Mouse (Mus musculus) heart, postnatal 4 days (tissue): ENCODE measurements around the gene Nlrp3. TPM values are rescaled to one million over a fixed set of nuclear protein-coding genes. Genes with fewer than 3 reads are reported as not detected.

Experiments used
- DNase-seq: peaks from one replicate; pipeline ENCODE4 v3.0.0; 2021
- total RNA-seq, 2 experiments: library from RNA; stranded (reverse); gene quantifications; 2 replicates each; pipeline ENCODE4 v1.2.3; 2021

Gene Nlrp3
- total RNA-seq: under 1 TPM; 0.18 to 0.31 TPM

DNA sequence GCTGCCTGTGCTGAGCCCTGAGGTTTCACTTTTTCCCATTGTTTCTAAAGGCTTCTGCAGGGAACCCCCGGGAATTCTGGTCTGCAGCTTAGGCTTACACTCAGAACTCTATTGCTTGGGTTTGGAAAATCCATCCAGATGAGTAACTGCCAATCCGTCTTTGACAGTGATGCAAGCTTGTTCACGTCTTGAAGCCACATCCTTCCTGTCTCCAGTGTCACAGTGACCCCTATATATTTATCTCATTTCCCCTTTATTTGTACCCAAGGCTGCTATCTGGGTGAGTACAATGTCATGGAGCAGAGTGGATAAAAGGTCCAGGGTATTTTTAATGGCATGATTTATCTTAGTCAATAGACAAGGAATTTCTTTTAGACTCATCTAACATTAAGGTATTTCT is at the start of gene Nlrp3:
Gene Nlrp3 (plus strand): TSS at position 245 of the 400 bp plus-strand sequence.
- DNase-seq: no peak

DNA sequence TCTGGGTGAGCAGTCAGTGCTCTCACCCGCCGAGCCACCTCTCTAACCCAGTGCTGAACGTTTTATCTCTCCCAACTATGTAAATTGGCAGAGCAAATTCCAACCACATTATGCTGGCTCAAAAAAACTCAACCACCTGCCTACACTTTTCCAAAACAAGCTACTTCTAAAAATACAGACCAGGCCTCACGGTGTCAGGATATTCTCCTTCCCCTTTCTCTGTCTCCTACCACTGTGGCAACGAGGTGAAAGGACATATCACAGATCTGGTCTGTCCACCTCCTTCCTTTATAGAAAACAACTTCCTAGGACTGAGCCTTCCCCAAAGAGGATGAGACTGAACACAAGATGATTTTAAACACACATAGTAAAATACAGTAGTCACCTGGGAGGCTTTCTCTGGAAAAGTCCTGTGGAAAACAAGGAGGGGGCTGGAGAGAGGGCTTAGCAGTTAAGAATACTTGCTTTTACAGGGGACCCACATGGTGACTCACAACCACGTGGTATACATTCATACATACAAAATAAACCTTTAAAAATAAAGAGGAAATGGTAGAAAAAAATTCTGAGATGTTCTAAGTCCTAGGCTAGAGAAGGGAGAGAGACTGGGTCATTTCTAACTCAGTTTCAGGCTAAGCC is 44.6 kb upstream of the Nlrp3 start:
- no peak for DNase-seq

GRCm38 (mm10) chr11:59497747-59498146 is 43.6 kb upstream of the Nlrp3 start:
- no peak for DNase-seq

DNA sequence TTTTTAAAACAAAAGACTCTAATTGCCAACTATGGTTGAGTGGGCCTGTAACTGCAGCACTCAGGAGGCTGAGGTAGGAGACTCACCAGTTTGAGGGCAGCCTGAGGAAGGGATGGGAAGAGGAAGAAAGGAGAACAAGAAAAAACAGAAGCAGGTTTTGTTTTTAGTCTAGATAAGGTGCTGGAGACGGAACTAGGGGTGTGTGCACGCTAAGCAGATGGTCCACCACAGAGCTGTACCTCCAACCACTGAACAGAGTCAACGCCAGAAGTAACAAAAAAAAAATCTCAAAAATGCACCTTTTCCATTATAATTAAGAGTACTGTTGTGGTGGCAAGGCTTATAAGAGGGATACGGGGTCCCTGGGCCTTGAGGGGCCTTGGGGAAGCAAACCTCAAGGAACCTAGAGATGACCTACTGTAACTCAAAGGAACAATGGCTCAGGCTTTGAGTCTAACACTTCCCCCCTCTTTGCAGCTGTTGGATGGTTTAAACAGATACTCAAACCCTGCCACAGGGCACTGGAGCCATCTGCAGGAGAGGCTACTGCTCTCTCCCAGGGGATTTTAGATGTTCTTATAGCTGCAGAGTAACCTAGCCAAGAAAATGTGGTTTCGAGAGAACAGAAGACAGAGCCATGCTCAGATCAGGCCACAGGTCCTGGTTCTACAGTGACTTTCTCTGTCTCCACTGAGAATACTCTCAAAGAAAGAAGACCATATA is 39.2 kb upstream of the Nlrp3 start:
- DNase-seq: no peak

DNA sequence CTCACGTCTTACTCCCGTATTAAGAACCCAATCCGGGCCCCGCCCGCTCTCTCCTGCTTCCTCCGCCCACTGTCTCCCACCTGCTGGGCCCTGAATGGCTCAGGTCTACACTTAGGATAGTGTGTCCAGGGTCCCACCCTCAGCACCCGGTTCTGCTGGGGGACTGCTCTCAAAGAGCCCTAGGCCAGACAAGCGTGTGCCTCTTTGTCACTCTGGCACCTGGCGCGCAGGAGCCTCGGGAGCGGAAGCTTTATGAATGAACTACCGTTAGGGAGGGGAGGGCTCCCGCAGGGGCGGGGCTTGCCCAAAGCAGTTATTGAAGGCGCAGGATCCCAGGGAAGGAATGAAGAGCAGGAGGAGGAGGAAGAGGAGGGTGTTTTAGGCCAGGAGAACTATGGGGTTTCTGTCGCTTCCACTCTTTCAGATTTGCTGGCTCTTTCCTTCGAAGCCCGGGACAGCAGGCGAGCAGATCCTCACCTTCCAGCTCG is 36.0 kb upstream of the Nlrp3 start:
- DNase-seq: peak; percentile 56

GRCm38 (mm10) chr11:59505839-59506712 is 35.3 kb upstream of the Nlrp3 start:
- peak; percentile 93 for DNase-seq

DNA sequence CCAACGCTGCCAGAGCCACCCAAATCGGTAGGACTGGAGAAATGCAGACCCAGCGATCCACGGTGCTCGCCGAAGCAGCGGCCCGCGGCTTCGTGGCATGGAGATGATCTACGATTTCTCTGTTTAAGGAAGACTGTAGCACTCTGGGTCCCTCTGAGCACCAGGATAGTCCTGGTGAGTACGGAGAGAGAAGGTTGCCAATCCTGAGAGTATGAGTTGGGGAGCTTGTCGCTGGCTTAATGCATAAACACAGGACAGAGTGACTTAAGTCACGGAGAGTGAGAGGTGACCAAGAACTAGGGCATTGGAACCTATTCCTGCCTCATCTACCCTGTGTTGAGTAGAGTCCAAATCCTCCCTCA is 34.7 kb upstream of the Nlrp3 start:
- no peak for DNase-seq

DNA sequence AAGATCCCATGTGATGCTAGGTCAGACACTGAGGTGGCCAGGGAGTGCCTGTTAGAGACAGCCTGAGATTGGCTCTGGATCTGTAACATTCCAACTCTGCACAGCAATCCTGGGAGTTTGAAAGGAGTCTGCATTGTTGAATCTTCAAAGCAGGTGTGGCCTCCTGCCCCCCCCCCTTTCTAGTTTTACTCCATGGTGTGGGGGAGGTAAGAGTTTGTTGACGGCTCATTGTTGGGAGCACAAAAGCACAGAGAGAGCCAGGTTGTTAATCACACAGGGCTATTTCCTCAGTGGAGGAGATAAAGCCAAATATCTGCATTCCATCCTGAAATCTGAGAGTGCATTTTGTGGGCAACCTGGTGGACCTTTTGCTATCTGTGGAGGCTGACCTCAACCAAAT is 29.8 kb upstream of the Nlrp3 start:
- no peak for DNase-seq

DNA sequence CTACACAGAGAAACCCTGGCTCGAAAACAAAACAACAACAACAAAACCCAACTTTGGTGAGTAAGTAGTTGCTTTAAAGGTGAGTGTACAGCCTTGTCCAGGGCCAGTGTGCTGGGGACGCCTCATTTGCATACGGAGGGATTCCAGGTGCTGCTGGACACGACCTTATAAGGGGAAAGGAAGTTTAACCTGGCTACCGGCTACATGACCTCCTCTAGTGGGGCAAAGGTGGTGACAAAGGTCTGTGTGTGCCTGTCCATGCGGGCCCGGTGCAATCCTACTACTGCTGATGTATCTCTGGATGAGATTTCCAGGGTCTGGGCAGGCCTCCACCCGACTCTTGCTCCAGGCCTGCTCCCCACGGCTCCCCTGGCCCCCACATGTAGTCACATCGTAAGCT is 28.6 kb upstream of the Nlrp3 start:
- DNase-seq: no peak

GRCm38 (mm10) chr11:59513556-59513955 is 27.8 kb upstream of the Nlrp3 start:
- no peak for DNase-seq

GRCm38 (mm10) chr11:59514381-59514780 is 27.0 kb upstream of the Nlrp3 start:
- DNase-seq: no peak

DNA sequence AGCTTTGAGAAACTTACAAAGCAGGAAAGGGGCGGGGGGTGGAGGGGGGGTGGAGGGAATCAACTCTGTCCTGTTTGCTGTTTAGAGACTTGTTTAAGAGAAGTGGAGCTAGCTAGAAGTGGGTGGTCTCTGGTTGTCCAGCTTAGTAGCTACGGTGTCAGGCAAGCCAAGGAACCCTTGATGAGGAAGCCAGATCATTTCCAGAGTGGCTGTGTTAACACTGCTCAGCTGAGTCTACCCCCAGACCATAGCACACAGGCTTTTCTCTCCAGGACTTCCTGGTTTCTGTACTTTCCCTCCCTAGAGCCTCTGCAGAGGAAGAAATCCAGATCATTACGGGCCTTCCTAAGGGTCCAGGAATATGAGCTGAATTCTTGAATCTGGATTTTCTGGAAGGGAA is 26.6 kb upstream of the Nlrp3 start:
- DNase-seq: no peak

DNA sequence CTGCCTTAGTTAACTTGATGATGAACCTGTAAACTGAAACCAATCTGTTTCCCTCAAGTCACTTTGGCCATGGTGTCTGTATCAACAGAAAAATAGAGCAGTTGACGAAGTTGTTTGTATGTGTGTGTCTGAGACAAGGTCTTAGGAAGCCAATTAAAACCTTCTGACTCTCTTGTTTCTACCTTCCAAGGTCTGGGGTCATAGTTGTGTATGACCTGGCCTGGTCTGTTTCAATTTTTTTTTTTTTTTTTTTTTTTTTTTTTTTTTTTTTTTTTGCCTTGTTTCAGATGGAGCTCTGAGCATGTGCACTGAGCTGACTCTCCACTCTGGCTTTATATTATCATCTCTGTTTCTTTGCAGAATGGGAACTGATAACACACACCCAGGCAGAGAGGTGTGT is 23.9 kb upstream of the Nlrp3 start:
- no peak for DNase-seq

- DNase-seq: peak; percentile 22
These were observed 23.1 kb upstream of the Nlrp3 start for GRCm38 (mm10) chr11:59518226-59518625.

DNA sequence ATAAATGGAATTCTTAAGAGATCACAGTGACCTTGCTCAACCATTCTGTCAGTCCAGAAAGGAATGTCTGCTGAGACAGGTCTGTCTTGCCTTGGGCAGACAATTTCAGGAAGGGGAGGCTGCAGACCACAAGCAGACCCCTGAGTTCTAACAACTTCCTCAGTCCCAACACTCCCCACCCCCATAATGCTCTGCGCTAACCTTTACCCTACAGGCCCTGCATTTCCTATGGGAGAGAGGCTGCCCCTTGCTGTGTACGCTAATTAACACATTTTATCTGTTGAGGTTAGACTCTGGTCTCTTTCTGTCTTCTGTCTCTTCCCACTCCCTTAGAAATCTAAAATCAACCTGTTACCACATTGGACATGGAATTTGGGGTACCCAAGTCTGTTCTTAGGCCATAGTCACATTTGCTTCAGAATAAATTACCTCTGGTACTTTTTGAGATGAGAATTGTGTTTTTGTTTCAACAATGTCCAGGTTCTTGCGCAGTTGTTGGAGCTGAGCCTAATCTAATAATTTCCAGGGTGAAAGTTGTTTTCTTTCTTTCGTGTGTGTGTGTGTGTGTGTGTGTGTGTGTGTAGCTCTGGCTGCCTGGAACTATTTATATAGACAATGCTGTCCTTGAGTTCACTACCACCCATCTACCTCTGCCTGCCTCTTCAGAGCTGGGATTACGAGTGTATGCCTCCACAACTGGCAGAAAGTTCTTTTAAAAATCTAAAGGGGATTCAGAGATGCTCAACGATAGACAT is 21.4 kb upstream of the Nlrp3 start:
- DNase-seq: no peak

- DNase-seq: no peak
These were observed 17.2 kb upstream of the Nlrp3 start for GRCm38 (mm10) chr11:59524150-59524549.

DNA sequence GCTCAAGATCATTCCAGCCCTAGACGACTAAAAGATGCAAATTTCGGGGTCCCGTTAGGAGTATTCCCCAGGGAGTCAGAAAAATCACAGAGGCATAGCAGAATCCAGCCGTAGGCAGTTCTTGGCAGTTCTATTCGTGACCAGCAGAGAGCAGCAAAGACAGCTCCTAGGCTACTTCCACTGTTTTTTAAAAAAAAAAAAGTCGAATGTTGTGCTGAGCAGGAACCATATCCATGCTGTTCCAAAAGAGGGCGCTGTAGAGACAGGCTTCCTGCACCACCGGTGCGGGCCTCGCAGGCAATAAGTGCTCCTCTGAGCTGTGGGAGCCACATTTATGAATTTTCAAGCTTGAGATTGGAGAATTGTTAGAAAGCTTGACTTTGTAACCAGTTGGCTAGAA is 16.1 kb upstream of the Nlrp3 start:
- DNase-seq: peak; percentile 83

GRCm38 (mm10) chr11:59526472-59527080 is 14.8 kb upstream of the Nlrp3 start, which contains the start of gene Zkscan17:
Gene Zkscan17 (minus strand): TSS chr11:59526751.
- DNase-seq: peak; percentile 49

DNA sequence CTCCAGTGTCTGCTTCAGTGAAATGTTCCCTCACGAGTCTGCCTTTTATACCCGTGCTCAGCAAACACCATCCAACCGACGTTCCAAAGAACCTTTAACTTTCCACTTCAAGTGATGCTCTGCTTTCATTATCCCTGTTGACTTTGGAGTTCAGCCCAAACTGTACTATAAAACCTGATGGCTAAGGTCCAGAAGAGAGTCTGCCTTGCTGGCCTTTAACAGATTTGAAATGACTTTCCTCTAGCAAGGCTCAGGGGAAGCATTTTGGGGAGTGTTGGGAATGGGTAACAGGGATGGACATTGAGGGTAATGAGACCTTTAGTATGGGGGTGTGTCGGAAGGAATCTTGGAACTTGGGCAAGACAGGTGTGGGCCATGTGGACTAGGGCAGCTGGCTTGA is 11.1 kb upstream of the Nlrp3 start:
- no peak for DNase-seq

DNA sequence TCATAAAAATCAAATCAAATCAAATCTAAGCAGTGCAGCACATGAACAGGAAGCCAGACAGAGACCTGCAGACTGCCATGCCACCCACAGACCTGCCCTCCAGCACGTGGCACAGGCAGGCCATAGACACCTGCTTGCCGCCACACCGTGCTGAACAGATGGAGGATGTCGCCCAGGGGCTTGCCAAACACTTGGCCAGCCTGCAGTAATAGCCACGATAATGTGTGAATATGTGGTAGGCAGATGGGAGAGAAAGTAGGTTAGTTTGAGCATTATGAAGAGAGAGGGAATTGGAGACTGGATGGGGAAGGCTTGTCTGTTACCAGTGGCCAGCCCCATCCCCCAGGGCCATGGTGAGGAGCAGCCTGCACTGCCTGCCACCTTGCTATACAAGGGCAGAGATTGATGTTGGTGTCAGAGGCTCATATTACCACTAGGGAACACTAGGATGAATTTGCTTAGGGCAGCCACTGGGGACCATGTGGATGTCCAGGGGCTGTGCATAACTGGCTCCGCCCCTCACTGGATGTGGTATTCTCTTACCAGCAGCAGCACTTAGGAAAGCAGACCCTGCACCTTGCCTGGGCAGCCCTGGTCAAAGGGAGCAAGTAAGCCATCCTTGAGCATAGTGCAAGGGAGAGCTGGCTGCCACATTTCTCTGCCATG is 10.4 kb upstream of the Nlrp3 start:
- no peak for DNase-seq

- no peak for DNase-seq
These were observed 9.8 kb upstream of the Nlrp3 start for GRCm38 (mm10) chr11:59531562-59531961.
